Mouse (Mus musculus) kidney, adult 8-10 months (tissue): ENCODE measurements around the gene Ptch2.

Experiments used
- DNase-seq, 2 experiments: peaks; one replicate each; pipeline ENCODE4 v3.0.0; 2022

Ptch2 gene

GRCm38 (mm10) chr4:117131198-117131597 lies 35.3 kb downstream of the Ptch2 start:
- DNase-seq, result no peak

GRCm38 (mm10) chr4:117131890-117132793 lies 36.3 kb downstream of the Ptch2 start:
- DNase-seq, result no peak

GRCm38 (mm10) chr4:117132794-117133143 lies 36.9 kb downstream of the Ptch2 start:
- no peak for DNase-seq

- no peak for DNase-seq
These were observed 37.5 kb downstream of the Ptch2 start for GRCm38 (mm10) chr4:117133366-117133796.

- peak; percentile 96 to 99 for DNase-seq
These were observed 38.1 kb downstream of the Ptch2 start, which contains the start of gene Plk3 for GRCm38 (mm10) chr4:117133817-117134600. TSS of gene Plk3 (minus strand) at chr4:117133963.

GRCm38 (mm10) chr4:117134601-117134995 lies 38.7 kb downstream of the Ptch2 start:
- DNase-seq, result no peak

- peak; percentile 93 to 96 for DNase-seq
These were observed 40.2 kb downstream of the Ptch2 start for GRCm38 (mm10) chr4:117136034-117136433.

- DNase-seq, result no peak
These were observed 42.7 kb downstream of the Ptch2 start for GRCm38 (mm10) chr4:117138295-117139216.

- peak in 1 of 2 experiments; percentile 61 for DNase-seq
These were observed 43.3 kb downstream of the Ptch2 start for GRCm38 (mm10) chr4:117139217-117139612.

- DNase-seq, result no peak
These were observed 44.7 kb downstream of the Ptch2 start for GRCm38 (mm10) chr4:117140613-117141012.

- no peak for DNase-seq
These were observed 47.1 kb downstream of the Ptch2 start for GRCm38 (mm10) chr4:117143023-117143422.

GRCm38 (mm10) chr4:117145248-117145647 lies 49.4 kb downstream of the Ptch2 start:
- no peak for DNase-seq

- DNase-seq, result peak; percentile 86 to 93
These were observed 50.3 kb downstream of the Ptch2 start for GRCm38 (mm10) chr4:117146176-117146575.

- no peak for DNase-seq
These were observed 52.3 kb downstream of the Ptch2 start for GRCm38 (mm10) chr4:117148047-117148713.

- no peak for DNase-seq
These were observed 52.9 kb downstream of the Ptch2 start for GRCm38 (mm10) chr4:117148815-117149214.

- DNase-seq, result no peak
These were observed 53.7 kb downstream of the Ptch2 start for GRCm38 (mm10) chr4:117149291-117150211.

GRCm38 (mm10) chr4:117150212-117150733 lies 54.4 kb downstream of the Ptch2 start:
- no peak for DNase-seq

GRCm38 (mm10) chr4:117151416-117151815 lies 55.5 kb downstream of the Ptch2 start:
- DNase-seq, result no peak

GRCm38 (mm10) chr4:117152714-117153113 lies 56.8 kb downstream of the Ptch2 start:
- DNase-seq, result no peak

GRCm38 (mm10) chr4:117155020-117155791 lies 59.3 kb downstream of the Ptch2 start:
- DNase-seq, result no peak
